Mouse (Mus musculus): ENCODE results near the gene Nfatc4.

GRCm38 (mm10) chr14:55863773-55864172 is 40.8 kb downstream of the Nfatc4 start:
- peak; percentile 97 for TF ChIP-seq CTCF (IDR thresholded peaks at IDR 0.05)
- no peak for TF ChIP-seq EP300 (IDR thresholded peaks at IDR 0.05)

Data from lung, postnatal 0 days (tissue).